Mouse (Mus musculus) lung, embryonic 14.5 days (tissue): ENCODE measurements around the gene Gm20388. TPM values are rescaled to one million over a fixed set of nuclear protein-coding genes. Genes with fewer than 3 reads are reported as not detected.
A peak's percentile ranks its signal among the peaks of the same experiment; 100 is the strongest.
"Not testable (repeated sequence)": the region's sequence is repeated elsewhere in the genome, so short reads cannot be mapped to it uniquely, and the experiment has no call there.

ENCODE experiments used
- ATAC-seq: fragments of 200-750 bp; cut with Nextera tagmentation; 2 replicates; pipeline ENCODE4 v1.8.0; 2017; ENCODE audit warnings: mild to moderate bottlenecking, moderate TSS enrichment, moderate library complexity; ENCODE audit not compliant: insufficient read depth
- DNase-seq: peaks from one replicate; pipeline ENCODE4 v3.0.0-alpha.2; 2015
- H3K27ac ChIP-seq: fragments of 300-500 bp; sonication (generic); 2 replicates; pipeline ENCODE4 v1.5.1; 2014; ENCODE audit warnings: low read depth, mild to moderate bottlenecking, moderate library complexity
- H3K27me3 ChIP-seq: fragments of 300-500 bp; sonication (generic); 2 replicates; pipeline ENCODE4 v1.6.1; 2014; ENCODE audit warnings: low read length, control low read depth; ENCODE audit not compliant: insufficient read depth
- H3K36me3 ChIP-seq: fragments of 300-500 bp; sonication (generic); 2 replicates; pipeline ENCODE4 v1.6.1; 2014; ENCODE audit warnings: control low read depth; ENCODE audit not compliant: insufficient read depth
- H3K4me1 ChIP-seq: fragments of 300-500 bp; sonication (generic); 2 replicates; pipeline ENCODE4 v1.6.1; 2014; ENCODE audit warnings: antibody characterized with exemption, control low read depth; ENCODE audit not compliant: insufficient read depth
- H3K4me2 ChIP-seq: fragments of 300-500 bp; sonication (generic); 2 replicates; pipeline ENCODE4 v1.6.1; 2014; ENCODE audit warnings: mild to moderate bottlenecking
- H3K4me3 ChIP-seq: fragments of 300-500 bp; sonication (generic); 2 replicates; pipeline ENCODE4 v1.5.1; 2014; ENCODE audit warnings: low read depth, low read length
- H3K9ac ChIP-seq: fragments of 300-500 bp; sonication (generic); 2 replicates; pipeline ENCODE4 v1.6.1; 2014
- H3K9me3 ChIP-seq: fragments of 300-500 bp; sonication (generic); 2 replicates; pipeline ENCODE4 v1.6.1; 2016; ENCODE audit warnings: low read depth, low read length, control low read depth
- CTCF ChIP-seq: IDR thresholded peaks from 2 replicates; pipeline ENCODE4 v1.5.1; 2016; ENCODE audit warnings: antibody characterized with exemption, low read depth
- WGBS: fragments of 180-500 bp; shearing (Covaris S2); extraction: QIAGEN DNeasy Blood & Tissue Kit; methylation state at CpG from one replicate; pipeline ENCODE4 v1.1.7; 2014; 5-methylcytosine and 5-hydroxymethylcytosine counted together
- polyA plus RNA-seq: library from polyadenylated mRNA; unstranded; fragments of >200 nt; fragmentation: Nextera tagmentation; extraction: Ambion mirVana; gene quantifications from 2 replicates; pipeline ENCODE4 v1.2.1, GENCODE M21; 2014

Gm20388 gene
- polyA plus RNA-seq, 1 experiment from 2014 or later, result not detected

- H3K4me3 ChIP-seq, result no peak overlapping the region
- H3K4me1 ChIP-seq, result peaks cover 5% of the 10 kb centered on the region; the same call in 1 of the 2 replicates
- no peak overlapping the region for H3K27ac ChIP-seq
- H3K9me3 ChIP-seq, result no peaks in the 10 kb centered on the region
- no peak overlapping the region for H3K9ac ChIP-seq
- H3K27me3 ChIP-seq, result no peaks in the 10 kb centered on the region
- no peak overlapping the region for H3K4me2 ChIP-seq
- TF ChIP-seq CTCF, result no peak
- DNase-seq, result no peak
- no peak for ATAC-seq
- 49% methylated on average over 7 of the region's 7 CpGs for WGBS
- H3K36me3 ChIP-seq, result no peaks in the 10 kb centered on the region
These were observed 1532.7 kb downstream of the Gm20388 start for GRCm38 (mm10) chr8:121443361-121443760.

- ATAC-seq, H3K27me3 ChIP-seq, H3K9me3 ChIP-seq, H3K4me2 ChIP-seq, H3K4me3 ChIP-seq, DNase-seq, H3K27ac ChIP-seq, H3K36me3 ChIP-seq, H3K9ac ChIP-seq, H3K4me1 ChIP-seq: not testable (repeated sequence)
- WGBS, result 76% methylated on average over 1 of the region's 1 CpGs
These were observed 1533.9 kb downstream of the Gm20388 start for GRCm38 (mm10) chr8:121444521-121444920.

GRCm38 (mm10) chr8:121445027-121445471 is 1534.4 kb downstream of the Gm20388 start:
- no peaks in the 10 kb centered on the region for H3K9me3 ChIP-seq
- TF ChIP-seq CTCF, result no peak
- no peaks in the 10 kb centered on the region for H3K27me3 ChIP-seq
- 77% methylated on average over 10 of the region's 10 CpGs for WGBS
- no peak overlapping the region for H3K27ac ChIP-seq
- H3K4me2 ChIP-seq, result no peak overlapping the region
- ATAC-seq (no peak), DNase-seq (no peak)
- no peak overlapping the region for H3K9ac ChIP-seq
- no peak overlapping the region for H3K4me3 ChIP-seq
- peaks cover 5% of the 10 kb centered on the region; the same call in 1 of the 2 replicates for H3K4me1 ChIP-seq
- no peaks in the 10 kb centered on the region for H3K36me3 ChIP-seq

GRCm38 (mm10) chr8:121446133-121446532 is 1535.5 kb downstream of the Gm20388 start:
- no peaks in the 10 kb centered on the region for H3K36me3 ChIP-seq
- no peak overlapping the region for H3K4me3 ChIP-seq
- no peak overlapping the region for H3K27ac ChIP-seq
- peaks cover 5% of the 10 kb centered on the region; the same call in 1 of the 2 replicates for H3K4me1 ChIP-seq
- no peaks in the 10 kb centered on the region for H3K9me3 ChIP-seq
- H3K4me2 ChIP-seq, result no peak overlapping the region
- no peak for DNase-seq
- 54% methylated on average over 12 of the region's 12 CpGs for WGBS
- H3K27me3 ChIP-seq, result no peaks in the 10 kb centered on the region
- no peak for TF ChIP-seq CTCF
- ATAC-seq, result no peak
- no peak overlapping the region for H3K9ac ChIP-seq

- no peak overlapping the region for H3K27ac ChIP-seq
- H3K4me1 ChIP-seq, result peaks cover 10% of the 10 kb centered on the region; the same call in 1 of the 2 replicates
- H3K9ac ChIP-seq, result no peak overlapping the region
- no peak overlapping the region for H3K4me2 ChIP-seq
- peak; percentile 42 for DNase-seq
- 55% methylated on average over 6 of the region's 6 CpGs for WGBS
- no peaks in the 10 kb centered on the region for H3K36me3 ChIP-seq
- no peaks in the 10 kb centered on the region for H3K9me3 ChIP-seq
- ATAC-seq, result 0 out of 2 replicates have a peak, but pooled peaks have one; percentile 37
- no peak overlapping the region for H3K4me3 ChIP-seq
- TF ChIP-seq CTCF, result no peak
- no peaks in the 10 kb centered on the region for H3K27me3 ChIP-seq
These were observed 1536.2 kb downstream of the Gm20388 start for GRCm38 (mm10) chr8:121446862-121447261.

- TF ChIP-seq CTCF, result no peak
These were observed 1539.6 kb downstream of the Gm20388 start for GRCm38 (mm10) chr8:121450211-121450610.

GRCm38 (mm10) chr8:121451404-121452076 is 1540.9 kb downstream of the Gm20388 start:
- no peaks in the 10 kb centered on the region for H3K36me3 ChIP-seq
- DNase-seq, result peak; percentile 82
- no peak overlapping the region for H3K4me3 ChIP-seq
- no peak overlapping the region for H3K27ac ChIP-seq
- no peak overlapping the region for H3K9ac ChIP-seq
- H3K9me3 ChIP-seq, result no peaks in the 10 kb centered on the region
- no peak for TF ChIP-seq CTCF
- H3K4me2 ChIP-seq, result no peak overlapping the region
- WGBS, result 59% methylated on average over 16 of the region's 16 CpGs
- no peaks in the 10 kb centered on the region for H3K27me3 ChIP-seq
- H3K4me1 ChIP-seq, result peaks cover 12% of the 10 kb centered on the region; the same call in 1 of the 2 replicates
- ATAC-seq, result peak; percentile 76

More at GRCm38 (mm10) chr8:121450211-121450610, 1539.6 kb downstream of the Gm20388 start:
- WGBS, result 47% methylated on average over 8 of the region's 8 CpGs
- H3K9me3 ChIP-seq, result no peaks in the 10 kb centered on the region
- H3K36me3 ChIP-seq, result no peaks in the 10 kb centered on the region
- H3K4me3 ChIP-seq, result no peak overlapping the region
- no peak overlapping the region for H3K27ac ChIP-seq
- H3K27me3 ChIP-seq, result no peaks in the 10 kb centered on the region
- peaks cover 12% of the 10 kb centered on the region; the same call in 1 of the 2 replicates for H3K4me1 ChIP-seq
- DNase-seq, result no peak
- no peak for ATAC-seq
- H3K4me2 ChIP-seq, result no peak overlapping the region
- no peak overlapping the region for H3K9ac ChIP-seq
